In genomic region chr4:129059922-129060321, GRCm38 (mm10) we compare ENCODE assay signal across 9 mouse cellular contexts. TPM values are rescaled to one million over a fixed set of nuclear protein-coding genes. Genes with fewer than 3 reads are reported as not detected.
DNase-seq lines count a peak whose midpoint lies in the region; ATAC-seq and TF ChIP-seq lines count a peak whose summit lies in the region.
"Had no signal": no experiment of that assay in that cellular context is flagged by ENCODE, and none has a peak within 500 bp of the region (broad histone marks: within the 10 kb centered on the region; RNA-seq: fewer than 3 reads in every experiment).

No protein-coding gene starts in this region.

- no peak for TF ChIP-seq EP300 in MEL (IDR thresholded peaks at IDR 0.05; ENCODE audit: low read depth in 1 of 2, low read length in 2 of 2)

- H3K79me2 ChIP-seq in MEL (ENCODE audit: control insufficient read depth, insufficient read depth, low read length, poor library complexity): peaks cover 33% of the 10 kb centered on the region

- H3K27ac ChIP-seq in heart, embryonic 12.5 days (ENCODE audit: poor library complexity, severe bottlenecking): no peak overlapping the region
- no peak overlapping the region for H3K27ac ChIP-seq in MEL (ENCODE audit: control insufficient read depth, low read depth, low read length)
- no peak overlapping the region for H3K27ac ChIP-seq in hindbrain, embryonic 11.5 days (ENCODE audit: low read depth, low read length)

- peaks cover 12% of the 10 kb centered on the region for H3K4me1 ChIP-seq in heart, embryonic 12.5 days (replicated peaks)
- H3K4me1 ChIP-seq in MEL (ENCODE audit: control insufficient read depth in 1 of 2, insufficient read depth in 2 of 2, low read length in 2 of 2): peaks cover 18 to 25% of the 10 kb centered on the region in 2 experiments
- peaks cover 6% of the 10 kb centered on the region; the same call in 1 of the 2 replicates for H3K4me1 ChIP-seq in hindbrain, embryonic 11.5 days (replicated peaks; ENCODE audit: control insufficient read depth, insufficient read depth, low read length)
- H3K4me1 ChIP-seq in megakaryocyte, embryonic 14.5 days: peaks cover 66% of the 10 kb centered on the region

- H3K9me3 ChIP-seq in heart, embryonic 12.5 days (replicated peaks): no peaks in the 10 kb centered on the region
- H3K9me3 ChIP-seq in MEL (replicated peaks; ENCODE audit: insufficient read depth, low read length): no peaks in the 10 kb centered on the region
- H3K9me3 ChIP-seq in hindbrain, embryonic 11.5 days (ENCODE audit: control insufficient read depth, low read length): no peaks in the 10 kb centered on the region
- H3K9me3 ChIP-seq in megakaryocyte, embryonic 14.5 days: no peaks in the 10 kb centered on the region
- H3K9me3 ChIP-seq: G1E had no signal

- no peaks in the 10 kb centered on the region for H3K36me3 ChIP-seq in heart, embryonic 12.5 days
- H3K36me3 ChIP-seq in MEL (ENCODE audit: control insufficient read depth in 1 of 2, insufficient read depth in 2 of 2, low read length in 2 of 2): peaks cover 0 to 36% of the 10 kb centered on the region in 2 experiments; a peak in 2 of 4 replicates
- no peaks in the 10 kb centered on the region for H3K36me3 ChIP-seq in hindbrain, embryonic 11.5 days (ENCODE audit: control insufficient read depth, insufficient read depth, low read length)
- H3K36me3 ChIP-seq in megakaryocyte, embryonic 14.5 days (replicated peaks; ENCODE audit: low read length): peaks cover 46% of the 10 kb centered on the region

- WGBS in heart, embryonic 12.5 days: 47% methylated on average over 4 of the region's 4 CpGs
- WGBS in hindbrain, embryonic 11.5 days: 56% methylated on average over 4 of the region's 4 CpGs

- no peak for DNase-seq in heart, postnatal 10 days
- no peak for DNase-seq in MEL (ENCODE audit: low read depth, low spot score)
- DNase-seq in hindbrain, embryonic 11.5 days (ENCODE audit: low spot score): no peak
- no peak for DNase-seq in gastrocnemius, postnatal 25 days
- no peak for DNase-seq in urinary bladder, postnatal 4 days (ENCODE audit: low spot score in 2 of 2)
- DNase-seq in frontal cortex, postnatal 25 days (ENCODE audit: low spot score in 2 of 2): no peak

- intact Hi-C loops in heart, postnatal 10 days (cut with DNase I): loop anchor here (2.0 to 5.0 kb wide), 3 partner anchors 23 to 68 kb away; partner anchors contain the start of gene Ak2

- H3K4me2 ChIP-seq in heart, embryonic 12.5 days: peak overlapping the region; percentile 100
- peak overlapping the region; percentile 100 for H3K4me2 ChIP-seq in hindbrain, embryonic 11.5 days (replicated peaks; ENCODE audit: low read depth, low read length)

- H3K27me3 ChIP-seq in heart, embryonic 12.5 days (replicated peaks): no peaks in the 10 kb centered on the region
- no peaks in the 10 kb centered on the region for H3K27me3 ChIP-seq in MEL (ENCODE audit: control insufficient read depth in 1 of 2, insufficient read depth in 2 of 2, low read length in 2 of 2)
- no peaks in the 10 kb centered on the region for H3K27me3 ChIP-seq in hindbrain, embryonic 11.5 days (ENCODE audit: control insufficient read depth, insufficient read depth, low read length)
- H3K27me3 ChIP-seq in megakaryocyte, embryonic 14.5 days (replicated peaks): no peaks in the 10 kb centered on the region

- no peak for TF ChIP-seq CTCF in MEL (IDR thresholded peaks at IDR 0.05 in 2 of 3, conservative IDR thresholded peaks at IDR 0.05 in 1 of 3; ENCODE audit: control insufficient read depth in 1 of 3, insufficient read depth in 1 of 3, low read depth in 2 of 3, low read length in 3 of 3, poor library complexity in 1 of 3, severe bottlenecking in 1 of 3)

- no peak overlapping the region for H3K9ac ChIP-seq in heart, embryonic 12.5 days
- peak overlapping the region; percentile 54 for H3K9ac ChIP-seq in MEL (ENCODE audit: control insufficient read depth, low read depth, low read length, poor library complexity, severe bottlenecking)
- no peak overlapping the region; the same call in 1 of the 2 replicates for H3K9ac ChIP-seq in hindbrain, embryonic 11.5 days (ENCODE audit: low read depth, low read length)

- no peak for ATAC-seq in heart, embryonic 12.5 days (ENCODE audit: insufficient number of reproducible peaks, low FRiP score)
- ATAC-seq in hindbrain, embryonic 11.5 days (ENCODE audit: low FRiP score): no peak

- H3K4me3 ChIP-seq in heart, embryonic 12.5 days: peak overlapping the region; percentile 78
- H3K4me3 ChIP-seq in MEL (ENCODE audit: control insufficient read depth in 1 of 2, insufficient read depth in 1 of 2, low read depth in 2 of 2, low read length in 2 of 2): peak overlapping the region; percentile 79 to 88
- H3K4me3 ChIP-seq in hindbrain, embryonic 11.5 days (ENCODE audit: low read depth, low read length): peak overlapping the region; percentile 88; the same call in 1 of the 2 replicates
- peak overlapping the region; percentile 100 for H3K4me3 ChIP-seq in megakaryocyte, embryonic 14.5 days (replicated peaks)

- no peak for TF ChIP-seq RAD21 in MEL (IDR thresholded peaks at IDR 0.05; ENCODE audit: low read depth, low read length)

- no peak for TF ChIP-seq POLR2A in MEL (IDR thresholded peaks at IDR 0.05; ENCODE audit: control insufficient read depth in 1 of 2, insufficient read depth in 1 of 2, low read depth in 1 of 2, low read length in 2 of 2, poor library complexity in 1 of 2)

TF ChIP-seq in MEL, 35 proteins besides CTCF, POLR2A, EP300 and RAD21:
- TF ChIP-seq JUND (IDR thresholded peaks at IDR 0.05; ENCODE audit: low read depth, low read length) (no peak), ETS1 (IDR thresholded peaks at IDR 0.05; ENCODE audit: low read depth, low read length) (peak; percentile 30; the same call in 1 of the 2 replicates)

RNA-seq across cellular contexts. Expression of gene Rnf19b, which starts 1.9 kb away (rescaled TPM):
- polyA plus RNA-seq in heart, embryonic 12.5 days (2016; fragmentation: Nextera tagmentation; extraction: Ambion mirVana): 8.1 and 8.2 TPM in 2 replicates
- total RNA-seq in heart, postnatal 10 days (2021): 10 to 100 TPM; 20.9 to 22.2 TPM
- 25.5 and 26.3 TPM in 2 replicates for total RNA-seq in MEL (2012; rRNA removed)
- polyA plus RNA-seq in MEL (2012; ENCODE audit: insufficient read depth in 1 of 2, insufficient read length in 2 of 2, low read depth in 1 of 2, low replicate concordance in 2 of 2, missing spikeins in 1 of 2): 10 to 100 TPM in 1 of 2 experiments, not detected in 1; 30.0 TPM
- 10.7 and 11.1 TPM in 2 replicates for polyA plus RNA-seq in hindbrain, embryonic 11.5 days (2014; fragmentation: Nextera tagmentation; extraction: Ambion mirVana)
- polyA plus RNA-seq in megakaryocyte, embryonic 14.5 days (2012; ENCODE audit: insufficient read depth, low replicate concordance): 696 and 878 TPM in 2 replicates
- 10 to 100 TPM; 17.8 to 20.2 TPM for total RNA-seq in gastrocnemius, postnatal 25 days (2021)

RNA-seq across cellular contexts. Expression of gene Tmem54, which starts 45.4 kb away (rescaled TPM):
- polyA plus RNA-seq in heart, embryonic 12.5 days (2016; fragmentation: Nextera tagmentation; extraction: Ambion mirVana): 0.24 and 0.34 TPM in 2 replicates
- not detected for total RNA-seq in heart, postnatal 10 days (2021)
- total RNA-seq in MEL (2012; rRNA removed): not detected in 2 replicates
- not detected for polyA plus RNA-seq in MEL (2012; ENCODE audit: insufficient read depth in 1 of 2, insufficient read length in 2 of 2, low read depth in 1 of 2, low replicate concordance in 2 of 2, missing spikeins in 1 of 2)
- polyA plus RNA-seq in hindbrain, embryonic 11.5 days (2014; fragmentation: Nextera tagmentation; extraction: Ambion mirVana): 0.96 and 1.4 TPM in 2 replicates
- polyA plus RNA-seq in megakaryocyte, embryonic 14.5 days (2012; ENCODE audit: insufficient read depth, low replicate concordance): not detected in 2 replicates
- total RNA-seq in gastrocnemius, postnatal 25 days (2021): not detected
- total RNA-seq: G1E had no signal
- polyA plus RNA-seq: G1E had no signal

Comparison
In these comparisons a context has a peak if more than half of its experiments do, and no peak if none do; other contexts are left out.
1. RNA of gene Rnf19b, which starts 1.9 kb away (polyA plus RNA-seq): 696 to 878 TPM in megakaryocyte, embryonic 14.5 days; 30.0 TPM in MEL, 10.7 to 11.1 TPM in hindbrain, embryonic 11.5 days and 8.1 to 8.2 TPM in heart, embryonic 12.5 days; every median in the first group is over 10 times any median in the second.
2. Peak in every context shown above with its lines, with median percentiles within 50 percentile points of each other: H3K4me3 ChIP-seq.